Mouse (Mus musculus): ENCODE results near the gene Slc4a1. TPM values are rescaled to one million over a fixed set of nuclear protein-coding genes. Genes with fewer than 3 reads are reported as not detected.

The Slc4a1 gene
- total RNA-seq, 1 experiment from 2014 or later: 1.0 TPM

Small RNAs within 50 kb of the gene (microRNA-seq; reads per million reads assigned to microRNA genes)
- gene Mir6930: 0 to 0.34 reads per million in 2 experiments

Other genes starting within 250 kb of the Slc4a1 start
- gene Nags, start 220.7 kb downstream of the Slc4a1 start, total RNA-seq (2021): 0.27 and 1.3 TPM in 2 replicates
- 14.2 and 22.1 TPM in 2 replicates for gene Tmem101, start 209.8 kb downstream of the Slc4a1 start, total RNA-seq (2021)
- 72.6 and 92.6 TPM in 2 replicates for gene Lsm12, start 180.9 kb downstream of the Slc4a1 start, total RNA-seq (2021)
- 132 and 143 TPM in 2 replicates for gene G6pc3, start 176.6 kb downstream of the Slc4a1 start, total RNA-seq (2021)
- 79.9 and 117 TPM in 2 replicates for gene Hdac5, start 136.0 kb downstream of the Slc4a1 start, total RNA-seq (2021)
- gene BC030867, start 117.3 kb downstream of the Slc4a1 start, total RNA-seq (2021): 1.3 and 1.5 TPM in 2 replicates
- 0.36 TPM in 1 of 2 replicates, not detected in the other for gene Asb16, start 97.5 kb downstream of the Slc4a1 start, total RNA-seq (2021)
- gene Tmub2, start 81.3 kb downstream of the Slc4a1 start, total RNA-seq (2021): 50.6 and 63.0 TPM in 2 replicates
- 53.6 and 62.4 TPM in 2 replicates for gene Atxn7l3, start 69.6 kb downstream of the Slc4a1 start, total RNA-seq (2021)
- 113 and 116 TPM in 2 replicates for gene Ubtf, start 46.5 kb downstream of the Slc4a1 start, total RNA-seq (2021)
- gene Rundc3a, start 27.2 kb upstream of the Slc4a1 start, total RNA-seq (2021): 24.4 and 39.7 TPM in 2 replicates
- 439 and 629 TPM in 2 replicates for gene Slc25a39, start 41.7 kb upstream of the Slc4a1 start, total RNA-seq (2021)
- 198 and 230 TPM in 2 replicates for gene Grn, start 64.1 kb upstream of the Slc4a1 start, total RNA-seq (2021)
- 4.3 and 8.7 TPM in 2 replicates for gene Fam171a2, start 81.5 kb upstream of the Slc4a1 start, total RNA-seq (2021)
- 2.2 and 4.7 TPM in 2 replicates for gene Itga2b, start 103.9 kb upstream of the Slc4a1 start, total RNA-seq (2021)
- 32.2 and 33.4 TPM in 2 replicates for gene Gpatch8, start 190.2 kb upstream of the Slc4a1 start, total RNA-seq (2021)
- gene Gm11627, start 213.3 kb upstream of the Slc4a1 start, total RNA-seq (2021): not detected in 2 replicates
- gene Fzd2, start 238.2 kb upstream of the Slc4a1 start, total RNA-seq (2021): 3.8 and 4.9 TPM in 2 replicates